Mouse (Mus musculus) cerebral cortex, adult 2 months (tissue): ENCODE results near the gene Dcdc2a.

Source experiments
- whole genome bisulfite sequencing: fragments of 180-500 bp; shearing (Covaris S2); methylation state at CpG from one replicate; pipeline ENCODE4 v1.1.7; 2018; 5-methylcytosine and 5-hydroxymethylcytosine counted together

The Dcdc2a gene

DNA sequence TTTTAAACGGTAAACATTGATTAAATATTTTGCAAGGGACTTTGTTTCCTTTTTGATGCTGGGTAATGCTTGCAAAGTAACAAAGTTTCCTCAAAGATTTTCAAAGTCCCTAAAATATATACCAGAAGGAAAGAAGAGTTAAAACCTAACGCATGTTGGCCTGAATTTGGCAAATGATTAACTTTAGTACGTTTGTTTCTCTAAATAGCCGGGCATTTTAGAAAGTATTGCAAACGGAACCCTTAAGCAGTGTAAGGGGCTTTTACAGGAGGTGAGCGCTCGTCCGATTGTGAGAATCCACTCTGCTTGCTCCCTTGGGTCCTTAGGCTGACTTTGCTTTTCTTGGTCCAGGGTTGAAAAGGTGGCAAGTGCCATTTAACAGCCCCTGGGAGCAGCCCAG lies 41.5 kb downstream of the Dcdc2a start:
- 93% methylated on average over 8 of the region's 8 CpGs for WGBS

DNA sequence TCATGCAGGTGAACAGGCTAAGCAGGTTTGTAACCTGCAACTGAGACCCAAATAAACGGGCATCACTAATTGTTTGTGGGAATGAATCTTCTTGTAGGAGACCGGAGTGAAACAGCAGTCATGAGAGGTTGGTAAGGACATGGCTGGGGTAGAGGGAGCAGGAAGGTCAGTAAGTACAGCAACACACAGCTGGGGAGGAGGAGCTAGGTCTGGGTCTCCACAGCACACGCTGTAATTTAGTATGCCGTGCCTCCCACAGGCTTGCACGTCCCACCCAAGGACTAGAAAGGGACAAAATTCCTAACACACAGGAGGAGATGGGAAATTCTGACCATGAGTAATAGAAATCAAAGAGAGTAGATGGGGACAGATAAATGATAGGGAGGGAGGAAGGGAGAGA lies 42.8 kb downstream of the Dcdc2a start:
- 81% methylated on average over 5 of the region's 5 CpGs for WGBS

DNA sequence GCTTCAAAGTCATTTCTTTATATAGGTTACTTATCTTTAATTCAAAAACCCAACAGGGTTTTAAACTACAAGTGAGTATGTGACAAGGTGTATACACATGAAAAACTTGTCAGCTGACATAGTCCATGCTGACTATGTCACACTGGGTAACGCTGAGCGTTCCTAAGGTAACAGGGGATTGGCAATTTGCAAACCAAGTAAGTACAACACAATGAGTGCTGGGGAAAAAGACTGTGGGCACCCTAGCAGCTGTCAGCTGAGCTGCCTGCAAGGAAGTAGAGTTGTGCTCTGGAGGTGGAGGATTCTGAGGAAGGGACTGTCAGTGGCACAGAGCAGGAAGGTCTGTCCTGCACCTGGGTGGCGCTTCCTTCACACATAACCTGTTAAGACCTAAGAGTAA lies 43.7 kb downstream of the Dcdc2a start:
- 65% methylated on average over 3 of the region's 3 CpGs for WGBS

DNA sequence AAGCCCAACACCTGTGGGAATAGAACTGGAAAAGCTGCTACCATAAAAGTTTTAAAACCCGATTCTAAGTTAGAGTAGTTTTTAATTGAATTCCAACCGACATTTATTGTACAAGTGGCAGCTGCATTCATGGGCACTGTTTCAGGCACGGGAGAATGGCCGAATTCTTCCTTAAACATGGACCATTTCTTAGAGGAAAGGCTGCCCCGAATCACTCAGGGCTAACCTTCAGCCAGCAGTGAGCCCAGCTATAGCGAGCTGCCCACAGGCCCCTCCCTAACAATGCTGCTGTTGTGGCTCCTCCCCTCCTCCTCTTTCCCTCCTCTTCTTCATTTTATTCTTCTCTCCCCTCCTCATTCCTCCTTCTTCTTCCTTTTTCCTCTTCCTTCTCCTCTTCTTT lies 44.8 kb downstream of the Dcdc2a start:
- WGBS = 84% methylated on average over 6 of the region's 6 CpGs

DNA sequence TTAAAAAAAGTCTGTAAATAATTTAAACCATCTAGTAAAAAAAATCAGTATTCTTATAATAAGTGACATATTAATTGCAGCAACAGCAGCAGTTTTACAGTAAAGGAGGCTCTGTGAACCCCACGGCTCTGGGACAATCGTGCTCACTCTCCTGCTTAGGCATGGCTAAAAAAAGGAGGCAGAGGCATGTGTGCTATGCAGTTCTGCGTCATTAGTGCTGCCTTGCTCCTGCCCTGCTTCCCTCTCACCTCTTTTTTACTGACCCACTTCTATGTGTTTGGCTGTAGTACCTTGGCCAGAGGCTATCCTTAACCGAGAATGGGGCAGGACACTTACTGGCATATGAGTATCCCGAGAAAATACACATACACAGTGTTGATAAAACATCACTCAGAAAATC lies 50.9 kb downstream of the Dcdc2a start:
- 82% methylated on average over 5 of the region's 5 CpGs for WGBS

DNA sequence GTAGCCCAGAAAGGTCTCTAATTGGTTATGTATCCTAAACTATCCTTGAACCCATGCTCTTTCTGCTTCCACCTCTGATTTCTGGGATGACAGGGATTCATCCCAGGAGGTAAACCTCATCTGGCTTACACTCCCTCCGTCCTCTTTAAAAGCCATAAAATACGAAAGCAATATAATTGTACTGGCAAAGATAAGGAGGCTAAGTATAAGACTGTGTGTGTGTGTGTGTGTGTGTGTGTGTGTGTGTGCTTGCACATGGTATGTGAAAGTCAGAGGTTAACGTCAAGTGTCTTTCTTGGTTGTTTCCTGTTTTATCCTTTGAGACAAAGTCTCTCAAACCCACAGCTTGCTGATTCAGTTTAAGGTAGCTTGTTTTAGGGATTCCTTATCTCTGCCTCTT lies 52.5 kb downstream of the Dcdc2a start:
- WGBS = 90% methylated on average over 3 of the region's 3 CpGs

DNA sequence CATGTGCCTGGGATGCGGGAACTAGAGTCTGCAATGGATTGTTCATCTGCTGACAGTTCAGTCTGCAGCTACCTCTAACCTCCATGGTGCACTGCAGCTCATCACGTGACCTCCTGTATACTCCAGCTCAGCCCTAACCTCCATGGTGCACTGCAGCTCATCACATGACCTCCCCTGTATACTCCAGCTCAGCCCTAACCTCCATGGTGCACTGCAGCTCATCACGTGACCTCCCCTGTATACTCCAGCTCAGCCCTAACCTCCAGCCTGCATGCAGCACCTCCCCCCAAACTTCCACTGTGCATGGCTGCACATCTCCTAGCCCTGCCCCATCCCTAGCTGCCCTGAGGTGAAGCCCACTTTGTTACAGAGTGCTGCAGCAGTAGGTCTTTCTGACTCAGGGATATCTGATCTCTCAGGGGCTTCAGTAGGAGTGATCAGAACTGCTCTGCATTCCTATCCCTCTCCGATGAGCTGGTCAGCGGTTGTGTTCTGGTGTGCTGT lies 54.8 kb downstream of the Dcdc2a start:
- WGBS = 89% methylated on average over 5 of the region's 5 CpGs

DNA sequence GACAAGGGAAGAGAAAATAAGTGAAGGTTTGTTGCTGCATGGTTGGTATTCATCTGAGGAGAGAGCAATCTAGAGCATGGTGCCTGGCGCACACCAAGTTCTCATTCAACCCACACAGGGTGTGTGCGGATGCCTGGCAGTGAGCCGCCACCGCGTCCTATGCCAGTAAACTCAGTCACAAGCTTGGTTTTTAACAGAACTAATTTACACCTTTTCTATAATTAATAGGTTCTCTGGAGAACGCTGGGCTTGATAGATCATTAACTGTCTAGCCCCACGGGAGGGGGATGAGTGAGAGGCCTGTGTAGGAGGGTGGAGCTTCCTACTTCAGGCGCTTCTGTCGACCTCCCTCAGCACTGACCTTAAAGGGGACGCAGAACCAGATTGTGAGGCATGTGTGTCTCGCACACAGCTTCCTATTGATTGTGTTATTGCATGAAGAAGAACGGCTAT lies 59.7 kb downstream of the Dcdc2a start:
- WGBS = 9% methylated on average over 12 of the region's 12 CpGs

DNA sequence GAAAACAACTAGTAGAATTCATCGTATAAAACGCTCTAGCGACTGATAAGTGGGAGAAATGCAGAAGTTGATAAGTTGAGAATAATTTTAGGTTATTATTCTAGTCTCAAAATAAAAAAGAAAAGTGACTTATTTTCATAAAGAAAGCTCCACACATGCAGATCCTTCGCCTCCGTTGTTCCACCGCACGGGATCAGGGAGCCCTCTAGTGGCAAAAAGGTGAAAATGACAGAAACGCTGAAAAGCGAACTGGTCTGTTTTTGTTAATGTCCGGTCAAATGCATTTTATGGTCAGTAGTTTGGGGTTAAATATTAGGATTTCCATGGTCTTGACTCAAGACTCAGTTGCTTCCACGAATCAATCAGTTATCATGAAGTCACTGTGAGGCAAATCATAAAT lies 60.2 kb downstream of the Dcdc2a start:
- under 1% methylated on average over 11 of the region's 11 CpGs for WGBS

DNA sequence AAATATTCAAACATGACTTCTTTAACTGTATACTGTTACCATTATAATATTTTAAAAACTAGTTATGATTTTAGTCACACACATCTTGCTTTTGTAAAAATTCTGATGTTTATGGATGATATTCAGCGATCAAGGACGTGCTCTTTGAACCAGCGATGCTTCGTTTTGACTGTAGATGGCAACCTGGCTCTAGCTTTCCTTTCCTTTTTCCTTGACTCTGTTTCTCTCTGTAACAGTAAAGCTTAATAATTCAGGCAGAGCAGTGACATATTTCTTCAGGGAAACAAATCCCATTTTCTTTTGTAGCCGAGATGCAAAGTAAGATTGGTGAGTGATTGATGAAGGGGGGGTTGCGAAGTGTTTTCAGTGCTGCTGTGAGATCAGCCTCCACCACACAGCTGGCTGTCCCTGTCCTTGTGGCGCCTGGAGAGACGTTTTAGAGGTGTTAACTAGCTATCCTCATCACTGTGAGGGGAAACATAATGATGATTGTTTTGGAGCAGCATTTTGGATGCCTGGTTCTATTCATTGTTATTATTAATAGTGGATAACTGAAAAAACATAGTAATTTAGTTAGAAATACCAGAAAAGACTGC lies 67.0 kb downstream of the Dcdc2a start:
- 46% methylated on average over 8 of the region's 8 CpGs for WGBS

DNA sequence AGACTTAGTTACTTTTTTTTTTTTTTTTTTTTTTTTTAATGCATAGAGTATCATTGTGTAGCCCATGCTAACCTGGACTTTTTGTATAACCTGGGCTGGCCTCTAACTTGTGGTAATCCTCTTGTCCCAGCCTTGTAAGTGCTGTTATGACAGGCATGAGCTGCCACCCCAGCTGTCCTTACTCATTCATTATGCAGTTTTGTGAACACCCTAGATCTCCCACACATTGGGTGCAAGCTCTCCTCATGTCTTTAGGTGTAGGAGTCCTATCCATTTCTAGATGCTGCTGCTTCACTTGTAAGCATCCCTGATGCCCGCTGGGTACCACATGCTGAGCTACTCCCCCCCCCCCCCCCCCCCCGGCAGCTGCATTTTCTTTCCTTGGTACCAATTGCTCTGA lies 71.4 kb downstream of the Dcdc2a start:
- WGBS = 36% methylated on average over 2 of the region's 2 CpGs

DNA sequence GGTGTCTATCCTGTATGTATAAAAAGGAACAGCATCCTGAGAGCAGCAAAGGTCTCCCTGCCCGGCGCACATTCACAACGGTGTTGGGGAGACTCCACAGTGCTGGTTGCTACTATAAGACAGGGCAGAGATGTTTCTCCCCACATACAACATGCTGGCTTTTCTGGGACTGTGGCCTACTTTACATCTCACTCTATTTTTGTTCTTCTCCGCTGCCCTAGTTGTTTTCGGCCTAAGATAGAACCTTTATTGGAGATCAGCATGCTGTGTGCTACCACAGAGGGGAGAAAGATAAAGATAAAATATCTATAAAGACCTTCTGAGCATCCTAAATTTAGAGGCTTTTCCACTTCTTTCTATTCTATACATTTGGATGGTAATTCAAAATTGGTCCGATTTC lies 72.0 kb downstream of the Dcdc2a start:
- WGBS = 51% methylated on average over 6 of the region's 6 CpGs

DNA sequence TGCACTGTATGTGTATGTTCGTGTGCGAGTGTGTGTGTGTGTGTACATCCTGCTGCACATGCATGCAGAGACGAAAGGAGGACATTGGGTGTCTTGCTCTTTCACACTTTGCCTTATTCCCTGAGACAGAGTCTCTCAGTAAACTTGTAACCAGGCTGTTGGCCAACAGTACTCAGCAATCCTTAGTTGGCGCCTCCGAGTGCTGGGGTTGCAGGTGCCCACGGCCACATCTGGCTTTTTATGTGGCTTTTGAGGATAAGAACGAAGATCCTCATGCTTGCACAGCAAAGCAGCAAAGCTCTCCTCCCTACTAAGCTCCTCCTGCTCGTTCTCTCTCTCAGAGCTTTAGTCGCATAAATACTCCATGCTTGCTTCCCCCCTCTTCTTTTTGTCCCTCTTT lies 73.0 kb downstream of the Dcdc2a start:
- WGBS = 62% methylated on average over 9 of the region's 9 CpGs

DNA sequence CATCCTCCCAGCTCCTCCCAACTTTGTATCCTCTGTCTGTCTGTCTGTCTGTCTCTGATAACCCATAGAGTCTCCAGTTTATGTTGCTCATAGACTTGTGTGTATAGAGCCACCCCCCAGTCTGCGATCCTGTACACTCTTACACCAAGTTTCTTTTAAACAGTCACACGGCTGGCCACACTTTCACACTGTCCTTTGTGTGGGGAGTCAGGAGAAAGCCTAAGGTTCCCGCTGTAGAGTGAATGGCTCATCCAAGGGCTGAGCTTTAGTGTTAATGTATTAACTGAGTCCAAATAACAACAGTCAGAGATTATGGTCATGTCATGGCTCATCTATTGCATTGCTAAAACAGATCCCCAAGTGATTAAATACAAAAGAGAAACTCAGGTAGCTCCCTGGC lies 87.3 kb downstream of the Dcdc2a start:
- WGBS = 94% methylated on average over 3 of the region's 3 CpGs

DNA sequence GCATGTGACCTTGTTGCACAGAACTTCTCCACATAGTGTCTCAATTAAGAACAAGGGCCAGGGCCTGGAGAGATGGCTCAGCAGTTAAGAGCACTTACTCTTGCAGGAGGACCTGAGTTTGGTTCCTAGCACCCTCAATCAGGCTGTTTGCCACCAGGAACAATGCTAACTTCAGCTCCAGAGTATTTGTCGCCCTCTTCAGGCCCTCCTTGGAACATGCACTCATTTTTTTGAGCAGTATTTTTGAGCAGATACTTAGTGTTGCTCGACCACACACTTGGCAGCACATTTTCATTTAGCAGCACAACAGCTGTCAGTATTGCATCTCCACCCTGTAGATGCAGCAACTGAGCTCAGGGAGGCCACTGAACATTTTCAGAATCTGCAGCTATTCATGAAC lies 88.3 kb downstream of the Dcdc2a start:
- WGBS = 56% methylated on average over 2 of the region's 2 CpGs

DNA sequence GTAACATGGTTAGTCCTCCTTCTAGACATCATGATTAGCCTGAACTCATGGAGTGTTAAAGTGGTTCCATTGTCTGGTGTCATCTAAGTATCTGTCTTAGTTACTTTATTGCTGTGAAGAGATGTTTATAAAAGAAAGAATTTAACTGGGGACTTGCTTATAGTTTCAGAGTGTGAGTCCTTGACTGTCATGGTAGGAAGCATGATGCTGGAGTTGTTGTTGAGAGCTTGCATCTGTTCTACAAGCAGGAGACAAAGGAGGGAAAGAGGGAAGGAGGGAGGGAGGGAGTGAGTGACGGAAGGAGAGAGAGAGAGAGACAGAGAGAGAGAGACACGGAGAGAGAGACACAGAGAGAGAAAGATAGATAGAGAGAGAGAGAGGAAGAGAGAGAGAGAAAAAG lies 90.4 kb downstream of the Dcdc2a start:
- 72% methylated on average over 2 of the region's 2 CpGs for whole genome bisulfite sequencing

DNA sequence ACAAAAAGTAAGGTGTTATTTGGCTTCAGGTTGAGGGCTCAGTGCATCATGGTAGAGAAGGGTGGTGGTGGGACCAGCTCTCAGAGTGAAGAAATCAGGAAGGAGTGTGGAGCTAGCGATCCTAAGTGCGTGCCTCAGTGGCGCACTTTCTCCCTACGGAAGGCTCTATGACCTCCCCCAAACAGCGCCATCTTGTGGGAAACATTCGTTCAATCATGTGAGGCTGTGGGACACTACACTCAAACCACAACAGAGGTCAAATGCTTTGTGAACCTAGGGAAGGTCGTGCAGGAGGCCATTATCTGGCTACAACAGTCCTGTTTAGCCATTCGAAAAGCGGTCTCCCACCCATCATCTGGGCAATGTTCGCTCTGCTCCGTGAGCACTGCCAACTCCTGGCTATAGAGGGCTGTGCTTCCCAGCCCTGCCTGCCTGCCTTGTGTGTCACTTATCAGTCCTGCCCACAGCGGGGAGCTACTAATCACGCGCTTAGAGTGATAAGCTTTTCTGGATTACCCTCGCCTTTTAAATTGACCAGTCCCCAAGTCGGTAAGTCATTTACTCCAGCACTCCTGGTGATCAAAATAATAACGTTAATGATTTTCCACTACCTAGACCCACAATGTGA lies 94.5 kb downstream of the Dcdc2a start:
- 28% methylated on average over 17 of the region's 17 CpGs for WGBS

DNA sequence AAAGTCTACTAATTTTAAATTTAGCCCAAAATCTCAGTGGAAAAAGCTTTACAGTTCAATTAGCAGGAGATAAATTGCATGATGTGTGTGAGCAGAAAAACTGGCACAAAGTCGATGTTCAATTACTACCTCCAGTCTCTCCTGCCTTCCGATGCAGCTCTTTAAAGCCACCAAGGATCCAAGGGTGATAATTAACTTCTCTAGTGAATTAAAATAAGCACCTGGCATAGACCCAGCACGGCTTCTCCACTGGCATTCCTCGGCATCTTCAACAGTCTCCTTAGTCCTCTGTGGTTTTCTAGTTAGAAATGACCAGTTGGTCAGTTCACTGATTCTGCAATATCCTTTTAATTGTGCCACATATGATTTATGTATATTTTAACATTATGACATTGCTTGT lies 95.1 kb downstream of the Dcdc2a start:
- 27% methylated on average over 4 of the region's 4 CpGs for WGBS

DNA sequence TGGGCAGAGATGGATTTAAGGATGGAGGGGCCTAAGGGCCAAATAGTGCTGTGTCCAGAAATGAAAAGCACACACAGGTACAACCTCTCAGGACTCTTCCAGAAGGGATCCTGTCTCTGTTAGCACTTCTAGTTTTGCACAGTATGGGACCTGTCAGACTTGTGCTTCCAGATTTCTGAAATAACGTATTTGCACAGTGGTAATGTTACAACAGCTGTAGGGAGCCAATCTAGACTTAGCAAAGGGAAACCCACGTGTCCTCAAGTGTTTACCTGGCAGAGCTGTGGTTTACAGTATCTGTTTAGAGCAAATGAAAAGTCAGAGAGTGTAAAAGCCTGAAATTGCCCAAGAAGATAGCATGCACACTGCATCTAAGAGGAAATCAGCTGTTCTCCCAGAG lies 104.1 kb downstream of the Dcdc2a start:
- 63% methylated on average over 2 of the region's 2 CpGs for WGBS

DNA sequence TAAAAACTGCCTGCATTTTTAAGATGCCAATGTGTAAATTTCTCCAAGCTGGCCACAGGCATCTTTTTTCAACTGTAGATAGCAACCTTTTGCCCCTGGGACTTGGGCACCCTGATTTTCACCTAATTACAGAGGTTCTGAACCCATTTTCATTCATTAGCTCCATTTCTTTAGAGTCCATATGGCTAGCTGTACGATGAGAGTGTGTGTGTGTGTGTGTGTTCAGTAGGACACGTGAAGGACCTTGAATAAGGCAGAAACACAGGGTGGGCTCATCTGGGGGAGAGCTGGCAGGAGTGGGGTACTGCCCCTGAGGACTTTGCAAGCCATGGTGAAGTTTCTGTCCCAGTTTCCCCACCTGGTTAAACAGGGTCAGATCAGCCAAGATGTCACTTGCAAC lies 105.0 kb downstream of the Dcdc2a start:
- WGBS = 72% methylated on average over 2 of the region's 2 CpGs

DNA sequence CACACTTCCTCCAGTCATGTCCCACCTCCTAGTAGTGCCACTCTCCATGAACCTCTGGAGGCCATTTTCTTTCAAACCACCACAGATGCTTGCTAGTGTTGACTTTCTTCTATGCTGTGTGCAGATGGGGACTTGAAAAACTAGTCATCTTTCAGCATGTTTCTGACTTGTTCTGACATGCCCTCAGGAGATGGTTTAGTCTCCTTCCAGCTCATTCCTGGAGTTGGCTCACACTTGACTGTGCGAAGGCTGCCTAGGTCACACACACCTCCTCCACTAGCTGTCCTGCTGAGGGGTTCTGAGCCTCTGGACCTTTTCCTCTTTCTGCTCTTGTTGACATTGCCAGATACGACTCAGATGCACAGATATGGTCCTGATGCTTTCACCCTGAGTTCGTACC lies 106.8 kb downstream of the Dcdc2a start:
- 96% methylated on average over 3 of the region's 3 CpGs for WGBS

DNA sequence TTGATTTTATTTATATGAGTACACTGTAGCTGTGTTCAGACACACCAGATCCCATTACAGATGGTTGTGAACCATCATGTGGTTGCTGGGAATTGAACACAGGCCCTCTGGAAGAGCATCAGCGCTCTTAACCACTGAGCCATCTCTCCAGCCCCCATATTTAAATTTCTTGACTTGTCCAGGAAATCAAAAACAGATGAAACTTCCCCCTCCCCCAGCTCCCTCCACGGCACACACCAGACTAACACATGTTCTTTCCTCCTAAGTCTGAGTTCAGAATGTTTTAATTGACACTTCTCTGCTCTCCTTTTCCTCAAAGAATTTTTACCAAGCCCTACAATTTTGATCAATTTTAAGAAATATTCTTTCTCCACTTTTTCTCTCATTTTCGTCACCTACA lies 113.1 kb downstream of the Dcdc2a start:
- 77% methylated on average over 3 of the region's 3 CpGs for WGBS

DNA sequence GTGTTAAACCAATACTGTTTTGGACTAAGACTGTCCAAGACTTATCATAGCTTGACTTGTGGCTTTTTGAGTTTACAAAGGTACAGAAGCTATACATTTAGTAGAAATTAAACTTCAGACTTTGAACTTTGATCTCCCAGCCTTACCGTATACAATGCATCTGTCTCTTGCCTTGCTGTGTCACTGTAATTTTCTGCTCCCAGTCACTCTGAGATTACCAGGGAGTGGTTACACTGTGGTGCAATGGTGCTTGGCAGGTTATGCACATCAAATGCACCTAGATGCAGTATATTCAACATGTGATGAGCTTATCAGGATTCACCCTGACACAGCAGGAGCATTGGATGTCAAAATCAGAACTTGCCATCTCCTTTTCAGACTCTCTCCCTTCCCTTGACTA lies 122.0 kb downstream of the Dcdc2a start:
- WGBS = 98% methylated on average over 1 of the region's 1 CpGs
